Mouse (Mus musculus): ENCODE data around the gene Nadk2. TPM values are rescaled to one million over a fixed set of nuclear protein-coding genes. Genes with fewer than 3 reads are reported as not detected.

Gene Nadk2
- polyA plus RNA-seq, 1 experiment from 2014 or later: 35.9 TPM

- no peaks in the 10 kb centered on the region for H3K27me3 ChIP-seq
- DNase-seq (ENCODE audit: low read depth, low spot score) (no peak), ATAC-seq (no peak)
- no peak for TF ChIP-seq CTCF (IDR thresholded peaks at IDR 0.05)
- POLR2A ChIA-PET: no interaction called here
- in situ Hi-C loops (cut with MboI; ENCODE audit: low pct_unique_long_range_greater_than_20kb): no loop called here
- CTCF ChIA-PET: interaction anchor here (1.3 kb wide), 1 partner anchor 18 kb away, joined by 3 read pairs; no protein-coding TSS in a partner anchor
Observed at GRCm38 (mm10) chr15:9074139-9074538, 3.1 kb downstream of the Nadk2 start.

- CTCF ChIA-PET: interaction anchor here (1.3 to 1.4 kb wide), 2 partner anchors 11 to 19 kb away, joined by 3 read pairs; no protein-coding TSS in a partner anchor
- TF ChIP-seq CTCF (IDR thresholded peaks at IDR 0.05): no peak
- POLR2A ChIA-PET: no interaction called here
- in situ Hi-C loops (cut with MboI; ENCODE audit: low pct_unique_long_range_greater_than_20kb): no loop called here
- no peaks in the 10 kb centered on the region for H3K27me3 ChIP-seq
- DNase-seq (ENCODE audit: low read depth, low spot score) (no peak), ATAC-seq (no peak)
Observed at GRCm38 (mm10) chr15:9074671-9075070, 3.6 kb downstream of the Nadk2 start.

GRCm38 (mm10) chr15:9075608-9076200 is 4.6 kb downstream of the Nadk2 start:
- POLR2A ChIA-PET: no interaction called here
- DNase-seq (ENCODE audit: low read depth, low spot score): no peak
- CTCF ChIA-PET: interaction anchor here (1.3 to 1.4 kb wide), 2 partner anchors 10 to 20 kb away, joined by 3 read pairs; no protein-coding TSS in a partner anchor

GRCm38 (mm10) chr15:9078481-9079300 is 7.6 kb downstream of the Nadk2 start:
- TF ChIP-seq CTCF (IDR thresholded peaks at IDR 0.05): no peak
- ATAC-seq (no peak), DNase-seq (ENCODE audit: low read depth, low spot score) (no peak)
- CTCF ChIA-PET: interaction anchor here (1.4 to 1.8 kb wide), 2 partner anchors 10 to 11 kb away, joined by 4 to 5 read pairs; no protein-coding TSS in a partner anchor
- H3K27me3 ChIP-seq: no peaks in the 10 kb centered on the region
- in situ Hi-C loops (cut with MboI; ENCODE audit: low pct_unique_long_range_greater_than_20kb): no loop called here
- POLR2A ChIA-PET: interaction anchor here (0.7 to 1.4 kb wide), 3 partner anchors 16 to 29 kb away, joined by 3 to 4 read pairs (median 3); no protein-coding TSS in a partner anchor

More at GRCm38 (mm10) chr15:9075608-9076200, 4.6 kb downstream of the Nadk2 start:
- in situ Hi-C loops (cut with MboI; ENCODE audit: low pct_unique_long_range_greater_than_20kb): no loop called here
- no peak for TF ChIP-seq CTCF (IDR thresholded peaks at IDR 0.05)
- no peaks in the 10 kb centered on the region for H3K27me3 ChIP-seq
- ATAC-seq: no peak

- POLR2A ChIA-PET: interaction anchor here (0.7 to 1.4 kb wide), 2 partner anchors 16 to 23 kb away, joined by 3 to 4 read pairs; no protein-coding TSS in a partner anchor
- in situ Hi-C loops (cut with MboI; ENCODE audit: low pct_unique_long_range_greater_than_20kb): no loop called here
- no peak for ATAC-seq
- no peak for DNase-seq (ENCODE audit: low read depth, low spot score)
- CTCF ChIA-PET: interaction anchor here (1.8 kb wide), 1 partner anchor 11 kb away, joined by 5 read pairs; no protein-coding TSS in a partner anchor
- no peak for TF ChIP-seq CTCF (IDR thresholded peaks at IDR 0.05)
- no peaks in the 10 kb centered on the region for H3K27me3 ChIP-seq
Observed at GRCm38 (mm10) chr15:9079626-9080025, 8.6 kb downstream of the Nadk2 start.

- POLR2A ChIA-PET: no interaction called here
- DNase-seq (ENCODE audit: low read depth, low spot score) (no peak), ATAC-seq (no peak)
- H3K27me3 ChIP-seq: no peaks in the 10 kb centered on the region
- TF ChIP-seq CTCF (IDR thresholded peaks at IDR 0.05): no peak
- CTCF ChIA-PET: interaction anchor here (1.8 kb wide), 2 partner anchors 9 to 12 kb away, joined by 5 read pairs; no protein-coding TSS in a partner anchor
- in situ Hi-C loops (cut with MboI; ENCODE audit: low pct_unique_long_range_greater_than_20kb): no loop called here
Observed at GRCm38 (mm10) chr15:9080206-9080605, 9.1 kb downstream of the Nadk2 start.

- no peak for TF ChIP-seq CTCF (IDR thresholded peaks at IDR 0.05)
- POLR2A ChIA-PET: no interaction called here
- CTCF ChIA-PET: interaction anchor here (1.8 kb wide), 1 partner anchor 8 kb away, joined by 5 read pairs; no protein-coding TSS in a partner anchor
- no peaks in the 10 kb centered on the region for H3K27me3 ChIP-seq
- in situ Hi-C loops (cut with MboI; ENCODE audit: low pct_unique_long_range_greater_than_20kb): no loop called here
- ATAC-seq (no peak), DNase-seq (ENCODE audit: low read depth, low spot score) (no peak)
Observed at GRCm38 (mm10) chr15:9081294-9081693, 10.2 kb downstream of the Nadk2 start.

GRCm38 (mm10) chr15:9082753-9083152 is 11.7 kb downstream of the Nadk2 start:
- ChIA-PET CTCF (interaction anchor here (1.4 kb wide), 1 partner anchor 9 kb away, joined by 5 read pairs; no protein-coding TSS in a partner anchor), POLR2A (no interaction called here)
- H3K27me3 ChIP-seq: no peaks in the 10 kb centered on the region
- in situ Hi-C loops (cut with MboI; ENCODE audit: low pct_unique_long_range_greater_than_20kb): no loop called here
- TF ChIP-seq CTCF (IDR thresholded peaks at IDR 0.05): no peak
- DNase-seq (ENCODE audit: low read depth, low spot score) (no peak), ATAC-seq (no peak)

GRCm38 (mm10) chr15:9086813-9087212 is 15.8 kb downstream of the Nadk2 start:
- TF ChIP-seq CTCF (IDR thresholded peaks at IDR 0.05): no peak
- in situ Hi-C loops (cut with MboI; ENCODE audit: low pct_unique_long_range_greater_than_20kb): no loop called here
- H3K27me3 ChIP-seq: no peaks in the 10 kb centered on the region
- ChIA-PET CTCF (interaction anchor here (1.1 kb wide), 1 partner anchor 10 kb away, joined by 4 read pairs; no protein-coding TSS in a partner anchor), POLR2A (no interaction called here)
- DNase-seq (ENCODE audit: low read depth, low spot score) (no peak), ATAC-seq (no peak)

GRCm38 (mm10) chr15:9087421-9087820 is 16.4 kb downstream of the Nadk2 start:
- CTCF ChIA-PET: interaction anchor here (1.7 kb wide), 1 partner anchor 14 kb away, joined by 4 read pairs; no protein-coding TSS in a partner anchor
- no peak for DNase-seq (ENCODE audit: low read depth, low spot score)
- H3K27me3 ChIP-seq: no peaks in the 10 kb centered on the region
- ATAC-seq: no peak
- TF ChIP-seq CTCF (IDR thresholded peaks at IDR 0.05): no peak
- POLR2A ChIA-PET: no interaction called here
- in situ Hi-C loops (cut with MboI; ENCODE audit: low pct_unique_long_range_greater_than_20kb): no loop called here

Measured in Patski (cell line).